ENCODE assay signal across 22 mouse cellular contexts in the genomic region with DNA sequence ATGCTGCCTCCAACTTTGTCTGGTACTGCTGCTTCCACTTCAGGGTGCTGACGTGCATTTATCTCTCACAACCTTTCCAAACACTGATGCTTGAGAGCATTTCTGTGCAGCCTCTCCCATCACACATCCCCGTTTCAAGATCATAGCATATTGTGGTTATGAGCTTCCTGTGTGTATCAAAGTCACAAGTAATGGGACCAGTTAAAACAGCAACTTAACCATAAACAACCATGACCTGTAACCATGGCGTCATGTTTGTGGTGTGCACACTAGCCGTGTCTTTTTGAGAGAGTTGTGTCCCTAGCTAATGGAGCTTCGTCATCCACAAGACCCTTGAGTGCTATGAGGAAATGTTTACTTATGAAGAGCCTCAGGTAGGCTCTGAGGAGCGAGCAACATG. TPM values are rescaled to one million over a fixed set of nuclear protein-coding genes. Genes with fewer than 3 reads are reported as not detected.
A peak's percentile ranks its signal among the peaks of the same experiment; 100 is the strongest.
DNase-seq lines count a peak whose midpoint lies in the region; ATAC-seq lines count a peak whose summit lies in the region.
"Had no signal": no experiment of that assay in that cellular context is flagged by ENCODE, and none has a peak within 500 bp of the region (broad histone marks: within the 10 kb centered on the region; RNA-seq: fewer than 3 reads in every experiment).

No protein-coding gene starts in this region.

- H3K4me1 ChIP-seq in heart, embryonic 11.5 days (ENCODE audit: control insufficient read depth, insufficient read depth, low read length), result 0 out of 2 replicates have a peak, but pooled peaks cover 4% of the 10 kb centered on the region
- H3K4me1 ChIP-seq: embryonic facial prominence, embryonic 10.5 days; forebrain, embryonic 13.5 days; heart, embryonic 15.5 days; hindbrain, embryonic 13.5 days had no signal

- H3K27ac ChIP-seq in heart, embryonic 11.5 days (ENCODE audit: low read depth, low read length), result no peak overlapping the region
- H3K27ac ChIP-seq: embryonic facial prominence, embryonic 10.5 days; forebrain, embryonic 13.5 days; heart, embryonic 10.5 days; heart, embryonic 15.5 days; hindbrain, embryonic 13.5 days; hindbrain, postnatal 0 days had no signal

- H3K9me3 ChIP-seq in heart, embryonic 11.5 days (replicated peaks; ENCODE audit: control insufficient read depth, low read length), result no peaks in the 10 kb centered on the region
- H3K9me3 ChIP-seq: embryonic facial prominence, embryonic 10.5 days; forebrain, embryonic 13.5 days; G1E; heart, embryonic 10.5 days; heart, embryonic 15.5 days; hindbrain, embryonic 13.5 days had no signal

- H3K4me2 ChIP-seq in heart, embryonic 11.5 days, result no peak overlapping the region
- H3K4me2 ChIP-seq: forebrain, embryonic 13.5 days; heart, embryonic 15.5 days; hindbrain, embryonic 13.5 days had no signal

- no peak overlapping the region for H3K4me3 ChIP-seq in heart, embryonic 11.5 days (ENCODE audit: low read depth, low read length)
- H3K4me3 ChIP-seq: embryonic facial prominence, embryonic 10.5 days; forebrain, embryonic 13.5 days; heart, embryonic 10.5 days; heart, embryonic 15.5 days; hindbrain, embryonic 13.5 days had no signal

- 85% methylated on average over 6 of the region's 6 CpGs for WGBS in heart, embryonic 11.5 days (ENCODE audit: insufficient replicate concordance)

- peaks cover 21% of the 10 kb centered on the region for H3K36me3 ChIP-seq in heart, embryonic 11.5 days (ENCODE audit: control insufficient read depth, insufficient read depth, low read length)

- no peak overlapping the region for H3K9ac ChIP-seq in heart, embryonic 11.5 days (ENCODE audit: low read depth, low read length)
- H3K9ac ChIP-seq: forebrain, embryonic 13.5 days; forebrain, postnatal 0 days; heart, embryonic 15.5 days; hindbrain, embryonic 13.5 days had no signal

- no peak for ATAC-seq in heart, embryonic 11.5 days (replicated peaks; ENCODE audit: insufficient number of reproducible peaks, low FRiP score, low TSS enrichment)
- ATAC-seq: forebrain, embryonic 13.5 days; forebrain, postnatal 0 days; hindbrain, postnatal 0 days had no signal

- H3K27me3 ChIP-seq in heart, embryonic 11.5 days (ENCODE audit: control insufficient read depth, insufficient read depth, low read length), result no peaks in the 10 kb centered on the region
- H3K27me3 ChIP-seq: forebrain, embryonic 13.5 days; heart, embryonic 15.5 days; hindbrain, embryonic 13.5 days had no signal

- DNase-seq in heart, adult 11 months, result peak; percentile 23
- DNase-seq in CD4-positive helper T cell, adult 2 months (ENCODE audit: low read depth, low spot score), result peak; percentile 77
- DNase-seq in T-cell, adult 2 months (ENCODE audit: low spot score), result peak; percentile 73
- DNase-seq in naive thymus-derived CD4-positive, alpha-beta T cell, adult 2 months (ENCODE audit: low read depth), result peak; percentile 76
- no peak for DNase-seq in cerebellum, adult 18-20 months
- no peak for DNase-seq in kidney, postnatal 4 days
- DNase-seq in ovary, postnatal 10 days (ENCODE audit: low spot score), result no peak
- DNase-seq: adrenal gland, postnatal 14 days; B cell, adult 2 months; cerebellum, adult 11-12 months; cerebellum, adult 9-11 months; forebrain, postnatal 0 days; gastrocnemius, postnatal 36 days; heart, adult 18-20 months had no signal

RNA-seq across cellular contexts. Expression of a gene that starts 48.1 kb away (rescaled TPM):
- not detected in 2 replicates for polyA plus RNA-seq in heart, embryonic 11.5 days (2014; fragmentation: Nextera tagmentation; extraction: Ambion mirVana)
- polyA plus RNA-seq: embryonic facial prominence, embryonic 10.5 days; forebrain, embryonic 13.5 days; heart, embryonic 10.5 days had no signal

Comparison
In these comparisons a context has a peak if more than half of its experiments do, and no peak if none do; other contexts are left out.
1. DNase-seq: peak in heart, adult 11 months (single experiment), CD4-positive helper T cell, adult 2 months (single experiment), T-cell, adult 2 months (single experiment) and naive thymus-derived CD4-positive, alpha-beta T cell, adult 2 months (single experiment); none in cerebellum, adult 18-20 months (0 of 2), kidney, postnatal 4 days (0 of 2) and ovary, postnatal 10 days (single experiment).